Mouse (Mus musculus): ENCODE measurements around the gene Sema4g.

GRCm38 (mm10) chr19:44980787-44981186 lies 8.1 kb upstream of the Sema4g start:
- TF ChIP-seq EP300 (IDR thresholded peaks at IDR 0.05; ENCODE audit: low read depth) (no peak), CTCF (IDR thresholded peaks at IDR 0.05; ENCODE audit: low read depth) (no peak)
